Mouse (Mus musculus) urinary bladder, adult 18-20 months (tissue): ENCODE measurements around the gene Eln.

Experiments used
- DNase-seq, 2 experiments: peaks; one replicate each; pipeline ENCODE4 v3.0.0; 2022; ENCODE audit warnings: low spot score in 2 of 2, mixed read lengths in 2 of 2

Gene Eln

DNA sequence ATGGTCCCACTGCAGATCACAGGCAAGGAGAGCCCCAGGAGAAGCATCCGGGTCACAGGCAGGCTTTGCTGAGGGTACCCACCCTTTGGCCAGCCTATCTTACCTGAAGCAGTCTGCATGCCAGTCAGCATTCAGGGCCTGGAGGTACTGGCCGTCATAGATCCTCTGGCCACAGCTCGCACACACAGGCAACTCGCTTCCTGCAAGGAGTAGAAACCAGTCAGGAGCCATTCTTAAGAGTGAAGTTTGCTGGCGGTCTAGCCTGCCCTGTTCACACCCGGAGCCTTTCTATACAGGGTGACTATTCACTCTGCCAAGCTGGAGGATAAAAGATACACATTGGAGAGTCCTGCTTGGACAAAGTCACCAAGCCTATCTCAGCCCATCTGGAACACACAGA is 60.6 kb downstream of the Eln start:
- DNase-seq = no peak

DNA sequence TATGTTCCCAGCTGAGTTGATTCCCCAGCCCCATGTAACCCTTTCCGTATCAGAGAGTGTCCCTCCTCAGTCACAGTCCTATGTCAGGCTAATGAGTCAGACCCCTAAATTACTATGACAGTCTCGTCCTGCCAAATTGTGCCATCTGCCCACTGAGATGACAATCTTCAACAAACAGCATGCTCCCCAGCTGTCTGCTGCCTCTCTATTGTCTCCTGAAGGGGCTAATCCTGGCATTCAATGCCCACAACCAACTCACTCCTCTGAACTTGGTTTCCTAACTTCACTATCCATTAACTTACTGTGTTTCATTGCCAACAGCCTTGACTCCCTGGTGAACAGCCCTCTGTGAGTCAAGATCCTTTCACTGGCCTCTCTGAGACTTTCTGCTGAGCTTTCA is 62.7 kb downstream of the Eln start:
- DNase-seq = no peak

DNA sequence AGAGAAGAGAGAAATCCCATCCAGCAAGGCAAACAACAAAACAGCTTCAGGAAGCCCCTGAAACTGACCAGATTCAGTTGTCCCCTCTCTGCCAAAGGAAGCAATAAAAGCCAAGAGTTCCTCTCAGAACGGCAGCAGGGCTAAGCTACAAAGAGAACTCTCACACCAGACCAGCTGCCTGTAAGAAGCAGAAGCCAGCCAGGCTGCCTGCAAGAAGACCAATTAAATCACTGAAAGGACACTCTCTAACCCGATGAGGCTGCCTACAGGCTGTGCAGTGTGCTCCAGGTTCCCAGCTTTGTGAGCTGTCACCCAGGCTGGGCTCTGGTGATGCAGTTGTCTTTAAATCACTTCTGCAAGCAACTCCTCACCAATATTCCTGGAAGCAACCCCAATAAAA is 63.3 kb downstream of the Eln start:
- no peak for DNase-seq

DNA sequence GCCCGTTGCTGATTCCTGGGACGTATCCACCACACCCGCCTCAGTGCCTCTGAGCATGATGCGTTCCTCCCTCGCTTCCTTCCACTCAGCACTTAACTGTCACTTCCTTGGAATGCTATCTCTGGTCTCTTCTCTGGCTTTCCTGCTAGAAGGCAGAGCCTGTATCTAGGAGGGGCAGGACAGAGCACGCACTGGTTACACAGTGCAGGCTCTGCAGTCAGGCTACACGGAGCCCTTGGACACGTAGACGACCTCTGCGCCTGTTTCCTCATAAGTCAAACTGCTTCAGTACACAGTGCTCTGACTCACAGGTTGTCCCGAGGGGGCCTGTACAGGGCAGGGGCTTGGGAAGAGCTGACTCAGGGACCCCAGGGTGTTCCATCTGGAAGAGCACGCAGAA is 66.9 kb downstream of the Eln start:
- peak; percentile 61 to 68 for DNase-seq

DNA sequence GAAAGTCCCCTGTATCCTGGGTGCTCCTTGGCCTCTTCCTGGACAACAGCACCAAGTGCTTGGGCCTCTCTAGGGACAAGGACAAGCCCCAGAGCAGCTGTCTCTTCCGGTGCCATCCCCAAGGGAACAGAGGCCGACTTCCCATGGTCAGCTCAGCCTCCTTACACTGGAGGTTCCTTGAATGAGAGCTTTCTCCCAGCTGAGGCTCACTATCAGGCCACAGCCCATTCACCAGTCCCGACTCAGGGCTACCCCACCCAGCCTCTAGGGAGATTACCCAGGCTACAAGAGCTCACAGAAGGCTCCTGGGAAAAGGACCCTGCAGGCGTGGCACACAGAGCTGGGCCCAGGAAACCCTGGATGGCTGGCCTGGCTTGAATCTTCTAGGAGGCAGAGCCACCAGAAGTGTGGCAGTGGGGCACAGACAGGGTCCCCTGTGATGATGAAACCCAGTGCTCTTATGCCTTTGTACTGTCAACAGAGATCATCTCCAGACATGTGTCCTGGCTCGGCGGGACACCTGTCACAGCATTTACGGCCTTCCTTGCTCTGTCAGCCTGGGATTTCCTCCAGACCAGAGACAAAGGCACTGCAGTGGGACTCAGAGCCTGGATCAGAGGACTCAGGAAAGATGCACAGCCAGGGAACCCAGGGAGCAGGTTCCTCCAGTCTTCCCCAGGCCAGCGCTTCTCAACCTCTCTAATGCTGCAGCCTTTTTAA is 68.1 kb downstream of the Eln start:
- DNase-seq = no peak

DNA sequence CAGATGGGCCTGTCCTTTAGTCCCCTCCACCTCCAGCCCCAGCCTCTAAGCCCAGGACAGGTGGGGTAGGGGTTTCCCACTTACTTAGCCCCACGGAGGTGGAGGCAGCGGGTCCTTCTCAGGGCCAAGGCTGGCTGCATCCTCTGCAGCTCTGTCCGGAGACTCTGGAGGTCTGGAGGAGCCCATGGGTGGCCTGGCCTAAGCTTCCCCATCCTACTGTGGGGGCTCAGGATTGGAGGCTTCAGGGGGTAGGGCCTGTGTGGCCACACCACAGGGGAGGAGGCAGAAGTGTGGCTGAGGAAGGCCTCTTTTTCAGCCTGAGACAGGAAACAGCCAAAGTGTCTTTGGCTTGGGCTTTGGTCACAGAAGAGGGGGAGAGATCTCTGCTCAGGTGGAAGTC is 69.1 kb downstream of the Eln start:
- DNase-seq = no peak

DNA sequence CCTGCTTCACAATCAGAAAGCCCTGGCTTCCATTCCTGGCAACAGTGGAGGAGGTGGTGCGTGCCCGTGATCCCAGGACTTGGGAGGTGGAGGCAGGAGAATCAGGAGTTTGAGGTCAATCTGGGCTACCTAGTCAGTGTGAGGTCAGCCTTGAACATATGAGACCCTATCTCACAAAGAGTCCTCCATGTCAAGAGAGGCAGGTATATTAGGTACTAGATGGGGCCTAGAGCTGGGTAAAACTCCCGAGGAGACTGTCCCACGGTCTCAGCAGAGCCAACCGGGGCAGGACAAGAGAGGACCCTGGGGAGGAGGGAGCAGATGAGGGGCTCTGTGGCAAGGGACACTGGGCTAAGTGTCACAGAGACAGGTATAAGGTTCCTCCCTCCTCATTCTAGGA is 69.6 kb downstream of the Eln start:
- DNase-seq = no peak

DNA sequence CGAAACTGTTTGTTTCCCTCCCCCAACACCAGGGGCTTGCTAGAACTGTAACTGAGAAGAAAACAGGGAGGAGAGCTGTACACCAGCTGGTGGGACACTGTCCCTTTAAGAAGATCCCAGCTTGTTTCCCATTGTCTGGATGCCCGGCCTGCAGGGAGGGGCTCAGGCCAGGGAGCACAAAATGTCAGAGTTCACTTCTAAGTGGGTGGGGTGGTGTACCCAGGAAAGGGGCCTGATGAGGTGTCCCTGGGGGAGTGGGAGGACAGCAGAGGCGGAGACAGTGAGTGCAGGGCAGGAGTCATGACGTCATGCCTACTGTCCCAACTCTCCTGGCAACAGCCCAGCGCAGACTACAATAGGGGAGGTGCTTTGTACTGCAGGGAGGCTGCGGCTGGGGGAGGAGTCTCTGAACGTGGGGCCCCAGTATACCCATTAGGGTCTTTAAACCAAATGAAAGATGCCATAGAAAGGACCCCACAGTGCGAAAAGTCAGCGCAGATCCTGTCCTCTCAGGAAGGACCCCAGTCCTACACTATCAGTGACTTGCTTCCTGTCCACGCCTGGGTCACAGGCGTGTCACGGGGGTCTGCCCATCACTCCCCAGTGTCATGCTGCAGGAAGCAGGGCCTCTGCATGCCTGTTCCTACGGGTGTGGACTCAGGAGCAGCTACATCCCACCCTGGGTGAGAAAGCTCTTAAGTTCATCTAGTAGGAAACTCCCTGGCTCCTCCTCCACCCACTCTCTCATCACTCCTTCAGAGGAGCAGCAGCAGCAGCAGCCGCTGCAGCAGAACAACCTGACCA is 71.0 kb downstream of the Eln start:
- peak; percentile 55 to 79 for DNase-seq

DNA sequence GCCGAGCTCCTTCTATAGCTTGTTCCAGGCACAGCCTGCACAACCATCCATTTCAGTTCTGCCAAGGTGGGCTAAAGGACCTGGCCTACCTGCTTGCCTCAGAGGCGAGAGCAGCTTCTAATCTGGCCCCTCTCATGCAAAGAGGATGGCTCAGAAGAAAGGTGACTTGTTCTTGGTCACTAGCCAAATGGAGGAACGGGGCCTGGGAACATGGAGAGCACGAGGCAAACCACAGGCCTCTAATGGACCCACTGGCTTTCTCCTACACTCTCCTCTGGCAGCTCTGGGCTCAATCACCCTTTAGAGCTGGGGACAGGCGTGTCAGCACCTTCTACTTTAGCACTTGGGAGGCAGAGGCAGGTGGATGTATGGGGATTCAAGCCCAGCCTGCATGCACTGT is 72.1 kb downstream of the Eln start:
- no peak for DNase-seq

DNA sequence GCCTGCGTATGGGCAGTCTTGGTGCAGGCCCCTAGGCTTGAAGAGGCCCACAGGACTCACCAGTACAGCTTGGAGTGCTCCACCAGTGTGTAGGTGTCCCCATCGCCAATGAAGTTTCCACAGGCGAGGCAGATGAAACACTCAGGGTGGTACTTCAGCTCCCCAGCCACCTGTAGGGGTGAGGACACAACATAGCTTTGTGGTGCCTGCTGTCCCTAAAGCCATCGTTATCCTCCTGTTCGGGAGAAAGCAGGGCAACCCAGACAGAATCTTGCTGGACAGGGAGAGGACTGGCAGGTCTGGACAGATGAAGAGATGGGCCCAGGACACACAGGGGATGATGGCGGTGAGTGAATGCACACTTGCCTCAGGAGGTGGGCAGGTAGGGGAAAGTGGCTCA is 74.5 kb downstream of the Eln start:
- DNase-seq = no peak

DNA sequence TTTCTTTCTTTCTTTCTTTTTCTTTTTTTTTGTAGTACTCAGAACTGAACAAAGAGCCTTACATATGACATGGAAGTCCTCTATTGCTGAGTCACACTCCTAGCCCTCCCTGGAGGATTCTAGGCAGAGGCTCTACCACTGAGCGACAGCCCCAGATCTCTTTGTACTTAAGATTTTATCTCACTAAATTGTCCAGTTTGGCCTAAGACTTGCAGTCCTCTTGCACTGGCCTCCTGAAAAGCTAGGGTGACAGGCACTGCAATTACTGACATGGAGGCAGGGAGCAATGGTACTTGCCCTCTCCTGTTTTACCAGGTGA is 75.0 kb downstream of the Eln start:
- DNase-seq = no peak

DNA sequence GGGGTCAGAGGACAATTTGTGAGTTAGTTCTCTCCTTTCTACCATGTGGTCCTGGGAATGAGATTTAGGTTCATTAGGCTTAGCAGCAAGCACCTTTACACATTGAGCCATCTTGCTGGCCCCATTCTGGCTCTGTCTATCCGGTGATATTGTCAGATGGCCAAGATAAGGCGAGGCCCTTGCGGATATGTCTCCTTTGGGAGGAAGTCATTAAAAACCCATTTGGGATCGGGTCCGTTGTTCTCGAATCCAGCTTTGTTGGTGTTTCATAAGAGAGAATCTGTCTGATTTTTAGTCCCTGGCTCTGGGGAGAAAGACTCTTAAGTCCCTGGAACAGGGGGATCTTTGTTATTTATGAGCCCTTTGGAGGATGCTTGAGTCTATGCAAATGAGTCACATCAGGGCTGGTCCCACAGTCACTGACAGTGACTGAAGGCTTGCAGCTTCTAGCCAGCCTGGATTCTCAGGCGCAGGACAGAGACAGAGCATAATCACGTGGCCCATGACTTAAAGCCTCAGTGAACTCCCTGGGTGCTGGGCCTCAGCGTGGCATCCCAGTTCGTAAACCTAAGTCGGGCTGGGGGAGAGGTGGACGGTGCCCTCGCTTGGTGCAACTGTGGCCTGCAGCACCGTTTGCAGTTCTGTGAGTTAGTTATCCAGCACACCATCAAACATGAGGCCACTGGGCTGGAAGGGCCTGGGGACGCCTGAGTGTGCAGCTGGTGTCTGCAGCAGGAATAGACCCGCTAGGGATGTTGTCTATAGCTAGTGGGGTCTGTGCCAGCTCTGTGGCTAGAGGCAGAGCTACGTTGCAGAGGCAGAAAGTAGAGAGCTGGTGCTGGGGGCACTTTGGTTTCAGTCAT is 75.6 kb downstream of the Eln start:
- DNase-seq = no peak

DNA sequence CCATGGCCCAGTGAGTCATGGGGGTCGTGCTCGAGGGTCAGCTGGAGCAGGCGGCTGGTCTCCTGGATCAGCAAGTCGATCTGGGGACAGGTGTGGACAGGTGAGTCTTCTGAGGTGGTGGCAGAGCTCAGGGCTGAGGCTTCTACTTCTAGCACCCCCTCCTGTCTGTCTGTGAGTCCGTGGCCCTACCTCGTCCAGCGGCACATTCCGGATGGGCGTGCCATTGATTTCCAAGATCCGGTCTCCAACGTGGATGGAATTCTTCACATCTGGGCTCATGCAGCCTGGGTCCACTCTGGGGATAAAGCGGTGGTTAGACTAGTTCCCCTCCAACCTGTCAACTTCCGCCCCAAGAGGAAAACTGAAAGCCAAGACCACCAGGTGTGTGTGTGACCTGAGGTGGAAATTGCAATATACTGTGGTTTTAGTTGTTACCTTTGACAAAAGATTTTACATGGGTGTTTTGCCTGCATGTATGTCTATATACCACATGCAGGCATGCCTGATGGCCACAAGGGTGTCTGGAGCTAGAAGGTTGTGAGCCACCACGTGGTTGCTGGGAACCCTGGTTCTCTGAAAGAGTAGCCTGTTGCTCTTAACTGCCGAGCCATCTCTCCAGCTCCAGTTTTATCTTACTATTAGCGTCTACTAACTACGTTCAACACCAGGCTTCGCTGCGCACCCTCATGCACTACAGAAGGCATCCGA is 78.0 kb downstream of the Eln start:
- no peak for DNase-seq

DNA sequence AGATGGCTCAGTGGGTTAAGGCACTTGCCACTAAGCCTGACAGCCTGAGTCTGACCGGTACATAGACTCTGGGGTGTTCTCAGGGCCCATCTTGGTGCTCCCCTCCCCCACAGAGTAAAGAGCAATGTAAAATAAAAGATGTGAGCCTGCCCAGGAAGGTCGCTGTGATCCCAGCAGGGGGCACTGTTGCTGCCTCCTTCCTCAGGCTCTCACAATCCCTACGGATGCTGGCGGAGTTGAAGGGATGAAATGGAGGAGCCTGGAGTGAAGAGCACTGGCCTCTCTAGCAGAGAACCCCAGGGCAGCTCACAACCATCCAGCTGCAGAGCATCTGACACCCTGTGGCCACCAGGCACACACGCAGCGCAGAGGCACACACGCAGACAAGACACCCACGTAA is 78.6 kb downstream of the Eln start:
- DNase-seq = no peak

DNA sequence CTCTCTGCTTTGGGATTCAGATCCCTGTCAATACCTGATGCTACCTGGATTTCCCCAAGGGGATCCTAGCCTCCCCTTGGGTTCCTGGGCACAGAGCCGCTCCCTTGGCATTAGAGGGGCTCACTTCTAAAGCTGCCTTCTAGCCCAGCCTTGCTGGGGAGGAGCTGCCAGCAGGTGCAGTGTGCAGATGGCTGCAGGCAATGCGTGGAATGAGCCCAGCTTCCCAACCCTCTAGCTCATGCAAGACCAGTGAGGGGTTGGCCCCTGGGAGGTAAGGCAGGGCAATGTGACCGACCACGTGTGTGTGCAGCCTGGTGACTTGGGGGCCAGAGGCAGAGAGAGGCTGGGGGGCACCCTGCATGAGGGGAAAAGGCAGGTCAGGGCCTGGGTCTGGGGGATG is 90.4 kb downstream of the Eln start:
- DNase-seq = no peak
